Mouse (Mus musculus) layer of hippocampus, postnatal 10 days (tissue): ENCODE data around the gene Ripor3. TPM values are rescaled to one million over a fixed set of nuclear protein-coding genes. Genes with fewer than 3 reads are reported as not detected.

Source experiments
- DNase-seq, 2 experiments: peaks; one replicate each; pipeline ENCODE4 v3.0.0; 2021; ENCODE audit warnings: low spot score in 2 of 2
- total RNA-seq, 2 experiments: library from RNA; stranded (reverse); gene quantifications; 2 replicates each; pipeline ENCODE4 v1.2.3; 2021

The Ripor3 gene
- total RNA-seq, 2 experiments from 2014 or later: 0.43 to 0.62 TPM

DNA sequence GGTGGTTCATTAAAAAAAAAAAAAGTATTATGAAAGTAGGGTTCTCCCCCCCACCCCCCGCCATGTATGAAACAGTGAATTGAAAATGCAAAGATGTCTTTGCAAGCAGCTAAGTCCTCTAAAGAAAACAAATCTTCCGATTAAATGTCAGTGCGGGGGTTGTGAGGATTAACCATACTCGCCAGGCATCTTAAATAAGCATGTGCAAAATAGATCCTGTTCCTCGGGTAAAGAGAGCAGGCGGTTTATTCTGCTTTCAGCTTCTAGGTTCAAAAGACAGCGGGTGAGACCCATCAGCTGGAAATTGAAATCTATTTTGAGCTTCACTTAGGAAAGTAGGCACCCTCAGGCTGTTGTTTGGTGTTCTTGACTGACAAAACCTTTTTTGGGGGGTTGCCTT, 77.0 kb downstream of the Ripor3 start:
- no peak for DNase-seq

GRCm38 (mm10) chr2:167932727-167933231, 77.6 kb downstream of the Ripor3 start:
- DNase-seq: no peak

DNA sequence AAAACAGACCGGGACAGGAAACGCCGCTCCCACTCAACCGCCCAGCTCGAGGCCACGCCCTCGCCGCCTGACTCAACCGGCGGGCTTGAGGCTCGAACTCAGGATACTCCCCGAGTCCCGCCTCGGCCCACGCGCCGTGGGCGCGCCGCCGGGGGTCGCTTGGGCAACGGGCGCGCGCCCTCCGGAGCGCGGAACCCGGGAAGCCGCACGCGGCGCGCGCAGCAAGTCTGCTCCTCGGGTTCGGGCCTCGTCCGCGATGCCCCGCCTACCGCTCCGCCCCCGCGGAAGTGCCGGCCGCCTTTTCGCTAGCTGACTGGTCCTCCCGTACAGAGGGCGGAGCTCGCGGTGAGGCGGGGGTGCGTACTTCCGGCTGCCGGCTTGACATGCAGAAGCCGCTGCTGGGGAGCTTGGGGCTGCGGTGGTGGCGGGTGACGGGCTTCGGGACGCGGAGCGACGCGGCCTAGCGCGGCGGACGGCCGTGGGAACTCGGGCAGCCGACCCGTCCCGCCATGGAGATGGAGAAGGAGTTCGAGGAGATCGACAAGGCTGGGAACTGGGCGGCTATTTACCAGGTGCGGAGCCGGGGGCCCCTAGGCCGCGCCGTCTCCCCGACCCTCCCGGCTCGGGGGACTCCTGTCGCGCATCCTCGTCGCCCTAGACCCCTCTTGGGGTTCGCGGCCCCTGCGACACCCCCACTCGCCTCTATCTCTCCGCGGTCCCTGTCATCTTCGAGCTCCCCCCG, 78.3 kb downstream of the Ripor3 start, which contains the start of gene Ptpn1:
Gene Ptpn1, plus strand, starts transcription at position 73 of the 742 bp plus-strand sequence.
- peak; percentile 98 to 99 for DNase-seq

- DNase-seq: no peak
Measured at GRCm38 (mm10) chr2:167930975-167931374, 79.4 kb downstream of the Ripor3 start.

Other genes with a start within 250 kb of the Ripor3 start
- gene Ptpn1, start 78.6 kb downstream of the Ripor3 start, total RNA-seq: 10 to 100 TPM; 71.1 to 73.0 TPM
- gene Pard6b, start 70.4 kb upstream of the Ripor3 start, total RNA-seq: 1 to 10 TPM; 3.5 to 3.7 TPM
- 100 to 1,000 TPM; 113 to 115 TPM for gene Adnp, start 196.5 kb upstream of the Ripor3 start, total RNA-seq
- gene Gm20716, start 219.7 kb upstream of the Ripor3 start, total RNA-seq: 10 to 100 TPM; 28.0 to 28.3 TPM
- 10 to 100 TPM; 46.0 to 57.8 TPM for gene Dpm1, start 220.0 kb upstream of the Ripor3 start, total RNA-seq
- gene Mocs3, start 220.0 kb upstream of the Ripor3 start, total RNA-seq: 10 to 100 TPM; 16.1 to 17.4 TPM